Mouse (Mus musculus) forebrain, embryonic 16.5 days (tissue): ENCODE results near the gene Nap1l1. TPM values are rescaled to one million over a fixed set of nuclear protein-coding genes. Genes with fewer than 3 reads are reported as not detected.

Experiments used
- ATAC-seq: fragments of 200-750 bp; cut with Nextera tagmentation; 2 replicates; pipeline ENCODE4 v1.8.0; 2017; ENCODE audit warnings: mild to moderate bottlenecking, moderate library complexity
- H3K27ac ChIP-seq: fragments of 300-500 bp; sonication (generic); 2 replicates; pipeline ENCODE4 v1.5.1; 2014; ENCODE audit warnings: low read length, control low read depth
- H3K27me3 ChIP-seq: fragments of 300-500 bp; sonication (generic); replicated peaks from 2 replicates; pipeline ENCODE4 v1.6.1; 2014; ENCODE audit warnings: low read length; ENCODE audit not compliant: control insufficient read depth, insufficient read depth
- H3K36me3 ChIP-seq: fragments of 300-500 bp; sonication (generic); 2 replicates; pipeline ENCODE4 v1.6.1; 2014; ENCODE audit not compliant: control insufficient read depth, insufficient read depth
- H3K4me1 ChIP-seq: fragments of 300-500 bp; sonication (generic); replicated peaks from 2 replicates; pipeline ENCODE4 v1.6.1; 2014; ENCODE audit warnings: low read length; ENCODE audit not compliant: control insufficient read depth, insufficient read depth
- H3K4me2 ChIP-seq: fragments of 300-500 bp; sonication (generic); 2 replicates; pipeline ENCODE4 v1.6.1; 2014; ENCODE audit warnings: mild to moderate bottlenecking, low read length, control low read depth
- H3K4me3 ChIP-seq: fragments of 300-500 bp; sonication (generic); replicated peaks from 2 replicates; pipeline ENCODE4 v1.5.1; 2014; ENCODE audit warnings: mild to moderate bottlenecking, low read length, control low read depth
- H3K9ac ChIP-seq: fragments of 300-500 bp; sonication (generic); replicated peaks from 2 replicates; pipeline ENCODE4 v1.6.1; 2014; ENCODE audit warnings: low read depth, low read length, control low read depth
- H3K9me3 ChIP-seq: fragments of 300-500 bp; sonication (generic); 2 replicates; pipeline ENCODE4 v1.6.1; 2016; ENCODE audit warnings: low read length; ENCODE audit not compliant: control insufficient read depth
- WGBS: fragments of 180-500 bp; shearing (Covaris S2); extraction: QIAGEN DNeasy Blood & Tissue Kit; methylation state at CpG from one replicate; pipeline ENCODE4 v1.1.7; 2014; 5-methylcytosine and 5-hydroxymethylcytosine counted together
- polyA plus RNA-seq: library from polyadenylated mRNA; unstranded; fragments of >200 nt; fragmentation: Nextera tagmentation; extraction: Ambion mirVana; gene quantifications from 2 replicates; pipeline ENCODE4 v1.2.1, GENCODE M21; 2015

Gene Nap1l1
- polyA plus RNA-seq, 1 experiment from 2014 or later: 199 TPM

- Histone ChIP-seq H3K9me3 (no peaks in the 10 kb centered on the region), H3K4me1 (peaks cover 3% of the 10 kb centered on the region; the same call in 1 of the 2 replicates), H3K27ac (no peak overlapping the region), H3K36me3 (peaks cover 11% of the 10 kb centered on the region; the same call in 1 of the 2 replicates), H3K9ac (no peak overlapping the region), H3K27me3 (no peaks in the 10 kb centered on the region), H3K4me3 (no peak overlapping the region), H3K4me2 (no peak overlapping the region)
- WGBS: 70% methylated on average over 6 of the region's 6 CpGs
- ATAC-seq: no peak
Measured at GRCm38 (mm10) chr10:111499892-111500291, 26.9 kb downstream of the Nap1l1 start.

- Histone ChIP-seq H3K27ac (no peak overlapping the region), H3K4me3 (no peak overlapping the region), H3K9me3 (no peaks in the 10 kb centered on the region), H3K4me1 (peaks cover 18% of the 10 kb centered on the region), H3K9ac (no peak overlapping the region), H3K27me3 (no peaks in the 10 kb centered on the region), H3K4me2 (no peak overlapping the region), H3K36me3 (0 out of 2 replicates have a peak, but pooled peaks cover 3% of the 10 kb centered on the region)
- WGBS: 2% methylated on average over 3 of the region's 3 CpGs
- ATAC-seq: no peak
Measured at GRCm38 (mm10) chr10:111503071-111503470, 30.0 kb downstream of the Nap1l1 start.

GRCm38 (mm10) chr10:111503716-111504115 is 30.7 kb downstream of the Nap1l1 start:
- H3K4me1 ChIP-seq: peaks cover 20% of the 10 kb centered on the region
- no peaks in the 10 kb centered on the region for H3K36me3 ChIP-seq
- no peak overlapping the region for H3K27ac ChIP-seq
- no peaks in the 10 kb centered on the region for H3K27me3 ChIP-seq
- 55% methylated on average over 10 of the region's 10 CpGs for WGBS
- H3K4me3 ChIP-seq: no peak overlapping the region
- no peak overlapping the region for H3K9ac ChIP-seq
- no peaks in the 10 kb centered on the region for H3K9me3 ChIP-seq
- H3K4me2 ChIP-seq: no peak overlapping the region
- no peak for ATAC-seq

GRCm38 (mm10) chr10:111504606-111505005 is 31.6 kb downstream of the Nap1l1 start:
- peaks cover 27% of the 10 kb centered on the region for H3K4me1 ChIP-seq
- no peak overlapping the region for H3K27ac ChIP-seq
- no peak overlapping the region for H3K4me2 ChIP-seq
- H3K9ac ChIP-seq: no peak overlapping the region
- H3K4me3 ChIP-seq: no peak overlapping the region
- H3K9me3 ChIP-seq: no peaks in the 10 kb centered on the region
- no peaks in the 10 kb centered on the region for H3K36me3 ChIP-seq
- ATAC-seq: no peak
- WGBS: 71% methylated on average over 1 of the region's 1 CpGs
- H3K27me3 ChIP-seq: no peaks in the 10 kb centered on the region

- Histone ChIP-seq H3K36me3 (no peaks in the 10 kb centered on the region), H3K4me1 (peaks cover 28% of the 10 kb centered on the region), H3K9me3 (no peaks in the 10 kb centered on the region), H3K27me3 (no peaks in the 10 kb centered on the region), H3K27ac (no peak overlapping the region), H3K4me3 (no peak overlapping the region), H3K4me2 (peak overlapping the region; percentile 96), H3K9ac (peak overlapping the region; percentile 89)
- WGBS: 55% methylated on average over 7 of the region's 7 CpGs
- no peak for ATAC-seq
Measured at GRCm38 (mm10) chr10:111505406-111505805, 32.4 kb downstream of the Nap1l1 start.

GRCm38 (mm10) chr10:111506101-111506925 is 33.3 kb downstream of the Nap1l1 start, which contains the start of gene Phlda1:
Gene Phlda1 (plus strand): TSS chr10:111506286.
- WGBS: 0% methylated on average over 89 of the region's 94 CpGs
- no peaks in the 10 kb centered on the region for H3K9me3 ChIP-seq
- peak within 1 kb of the TSS; percentile 85 for H3K4me3 ChIP-seq
- H3K27ac ChIP-seq: peak within 1 kb of the TSS; percentile 92
- peak; percentile 90 for ATAC-seq
- H3K9ac ChIP-seq: peak within 1 kb of the TSS; percentile 89
- H3K27me3 ChIP-seq: no peaks in the 10 kb centered on the region
- peaks cover 28% of the 10 kb centered on the region for H3K4me1 ChIP-seq
- H3K36me3 ChIP-seq: no peaks in the 10 kb centered on the region
- H3K4me2 ChIP-seq: peak within 1 kb of the TSS; percentile 96

- H3K9ac ChIP-seq: peak overlapping the region; percentile 89
- peaks cover 28% of the 10 kb centered on the region for H3K4me1 ChIP-seq
- H3K4me2 ChIP-seq: peak overlapping the region; percentile 96
- no peaks in the 10 kb centered on the region for H3K27me3 ChIP-seq
- H3K36me3 ChIP-seq: no peaks in the 10 kb centered on the region
- H3K27ac ChIP-seq: peak overlapping the region; percentile 92
- no peak for ATAC-seq
- 0% methylated on average over 23 of the region's 23 CpGs for WGBS
- H3K4me3 ChIP-seq: peak overlapping the region; percentile 85
- no peaks in the 10 kb centered on the region for H3K9me3 ChIP-seq
Measured at GRCm38 (mm10) chr10:111506926-111507459, 34.0 kb downstream of the Nap1l1 start.

- peaks cover 28% of the 10 kb centered on the region for H3K4me1 ChIP-seq
- peak; percentile 18 for ATAC-seq
- H3K4me3 ChIP-seq: peak overlapping the region; percentile 85
- H3K4me2 ChIP-seq: peak overlapping the region; percentile 96
- H3K27me3 ChIP-seq: no peaks in the 10 kb centered on the region
- peak overlapping the region; percentile 89 for H3K9ac ChIP-seq
- H3K36me3 ChIP-seq: no peaks in the 10 kb centered on the region
- under 1% methylated on average over 38 of the region's 38 CpGs for WGBS
- peak overlapping the region; percentile 92 for H3K27ac ChIP-seq
- H3K9me3 ChIP-seq: no peaks in the 10 kb centered on the region
Measured at GRCm38 (mm10) chr10:111507460-111508211, 34.6 kb downstream of the Nap1l1 start.
